Mouse (Mus musculus): ENCODE results near the gene Gm9936.
"Not testable (repeated sequence)": the region's sequence is repeated elsewhere in the genome, so short reads cannot be mapped to it uniquely, and the experiment has no call there.

The Gm9936 gene

GRCm38 (mm10) chr5:114858582-114858981, at the start of gene Gm9936:
Gm9936 (minus strand) TSS chr5:114858682.
- no peak for DNase-seq (ENCODE audit: low read depth, low spot score)

GRCm38 (mm10) chr5:114902413-114902812, 43.9 kb upstream of the Gm9936 start:
- DNase-seq (ENCODE audit: low read depth, low spot score) = peak; percentile 27

DNA sequence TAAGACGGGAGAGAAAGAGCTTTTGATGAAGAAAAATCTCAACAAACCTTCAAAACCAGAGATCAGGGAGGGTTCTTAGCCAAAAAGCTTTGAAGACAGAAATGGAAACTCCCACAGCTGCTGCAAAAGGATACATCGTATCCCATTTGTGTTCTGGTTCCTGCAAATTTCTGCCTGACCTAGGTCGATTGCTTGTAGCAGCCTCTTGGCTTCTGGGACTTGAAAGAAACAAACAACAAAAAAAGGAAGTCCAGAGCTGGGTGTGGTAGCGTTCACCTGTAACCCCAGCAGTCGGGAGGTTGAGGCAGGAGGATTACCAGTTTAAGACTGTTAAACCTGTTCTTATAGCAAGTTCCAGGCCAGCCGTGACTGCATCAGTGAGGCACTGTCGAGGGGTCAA, 40.4 kb upstream of the Gm9936 start:
- no peak for DNase-seq (ENCODE audit: low read depth, low spot score)

DNA sequence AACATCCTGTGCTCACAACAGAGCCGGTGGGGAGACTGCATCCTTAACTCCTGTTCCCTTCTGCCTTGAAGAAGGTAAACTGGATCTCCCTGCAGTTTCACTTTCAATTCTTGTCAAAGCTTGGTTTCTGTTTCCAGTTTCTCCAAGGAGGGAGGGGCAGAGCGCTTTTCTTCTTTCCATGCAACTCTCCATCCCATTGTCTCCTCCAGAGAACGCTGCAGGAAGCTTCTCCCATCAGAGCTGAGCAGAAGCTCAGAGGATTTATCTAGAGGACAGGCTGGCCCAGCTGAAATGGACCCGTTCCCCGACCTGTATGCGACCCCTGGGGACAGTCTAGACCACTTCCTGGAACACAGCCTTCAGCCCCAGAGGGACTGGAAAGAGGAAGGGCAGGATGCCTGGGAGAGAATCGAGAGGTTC, 38.9 kb upstream of the Gm9936 start:
- peak; percentile 18 for DNase-seq (ENCODE audit: low read depth, low spot score)

DNA sequence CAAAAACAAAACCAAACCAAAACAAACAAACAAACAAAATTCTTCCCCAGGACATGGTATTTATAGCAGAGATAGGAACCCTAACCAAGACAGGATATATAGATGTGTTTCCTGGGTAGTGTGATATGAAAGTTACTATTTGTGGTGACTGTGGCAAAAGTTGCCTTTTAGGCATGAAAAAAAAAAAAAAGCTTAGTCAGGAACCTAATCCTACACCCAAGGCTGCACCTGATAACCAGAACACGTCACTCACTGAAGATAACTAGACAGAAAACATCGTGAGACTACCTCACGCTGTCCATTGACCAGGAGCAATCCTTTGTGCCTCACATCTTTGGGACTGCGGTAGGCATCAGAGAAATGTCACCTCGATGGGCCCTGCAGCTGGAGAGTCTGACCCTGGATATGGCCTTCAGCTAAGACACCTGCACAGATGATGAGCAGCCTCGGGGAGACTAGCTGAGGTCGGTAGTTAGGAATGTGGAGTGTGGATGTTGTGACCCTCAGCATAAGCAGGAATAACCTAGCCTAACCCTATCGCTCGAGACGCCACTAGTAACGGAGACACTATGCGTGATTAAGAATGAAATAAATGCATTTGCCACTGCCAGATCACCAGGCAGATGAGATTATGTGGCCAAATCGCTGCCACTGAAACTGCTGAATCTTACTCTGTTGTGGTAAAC, 38.3 kb upstream of the Gm9936 start, which contains the start of gene Oasl2:
TSS of gene Oasl2 (plus strand) at position 249 of the 686 bp plus-strand sequence.
- no peak for DNase-seq (ENCODE audit: low read depth, low spot score)

DNA sequence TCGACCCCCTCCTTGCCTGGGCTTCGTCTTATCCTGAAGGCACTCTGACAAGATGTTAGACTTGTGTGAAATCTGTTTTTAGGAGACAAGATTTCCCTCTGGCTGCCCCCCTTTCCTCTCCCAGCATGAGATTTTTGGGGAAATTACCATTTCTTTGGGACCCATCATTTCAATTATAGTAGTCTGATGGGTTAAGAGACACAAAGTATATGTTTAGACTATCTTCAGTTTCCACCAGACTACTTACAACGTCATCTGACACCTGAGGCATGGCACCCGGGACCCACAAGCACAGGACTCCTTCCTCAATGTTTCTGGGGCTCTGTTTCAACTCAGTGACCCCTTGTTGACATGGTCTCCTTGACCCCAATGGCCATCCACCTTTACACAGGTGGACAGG, 37.1 kb upstream of the Gm9936 start:
- DNase-seq (ENCODE audit: low read depth, low spot score) = no peak

DNA sequence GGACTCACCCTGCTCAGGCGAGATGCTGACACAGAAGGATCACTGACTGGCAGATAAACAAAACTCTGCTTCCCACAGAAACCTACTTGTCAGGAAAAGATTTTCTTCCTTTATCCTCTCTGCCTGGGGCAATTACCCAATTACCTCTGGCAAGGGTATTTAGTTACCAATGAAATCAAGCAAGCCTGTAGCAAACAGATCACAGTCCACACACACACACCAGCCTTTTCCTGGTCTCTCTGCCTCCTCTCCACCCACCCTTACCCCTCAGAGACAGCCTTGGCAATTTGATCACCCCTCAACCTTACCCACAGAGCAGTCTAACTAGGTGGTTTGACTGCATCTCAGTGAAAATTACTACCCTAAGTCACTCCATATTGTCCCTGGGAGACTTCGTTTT, 30.5 kb upstream of the Gm9936 start:
- no peak for DNase-seq (ENCODE audit: low read depth, low spot score)

- DNase-seq (ENCODE audit: low read depth, low spot score) = no peak
Measured at GRCm38 (mm10) chr5:114886801-114887200, 28.3 kb upstream of the Gm9936 start.

- DNase-seq (ENCODE audit: low read depth, low spot score) = no peak
Measured at GRCm38 (mm10) chr5:114883022-114883421, 24.5 kb upstream of the Gm9936 start.

- not testable (repeated sequence) for DNase-seq (ENCODE audit: low read depth, low spot score)
Measured at GRCm38 (mm10) chr5:114882319-114882718, 23.8 kb upstream of the Gm9936 start.

- no peak for DNase-seq (ENCODE audit: low read depth, low spot score)
Measured at GRCm38 (mm10) chr5:114879399-114879798, 20.9 kb upstream of the Gm9936 start.

DNA sequence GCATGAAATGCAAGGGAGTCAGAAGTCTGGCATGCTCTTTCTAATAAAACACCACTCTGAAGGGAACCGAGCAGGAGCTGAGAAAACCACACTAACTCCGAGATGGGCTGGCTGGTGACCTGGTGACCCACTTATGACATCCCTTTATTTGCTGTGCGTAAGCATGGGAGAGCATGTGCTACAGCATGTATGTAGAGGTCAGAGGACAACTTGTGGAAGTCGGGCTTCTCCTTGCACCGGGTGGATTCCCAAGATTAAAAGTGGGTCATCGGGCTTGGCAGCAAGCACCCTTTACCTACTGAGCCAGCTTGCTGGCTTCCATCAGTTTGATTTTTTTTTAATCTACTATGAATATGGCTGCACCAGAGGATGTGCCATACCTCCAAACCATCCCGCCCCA, 19.0 kb upstream of the Gm9936 start:
- no peak for DNase-seq (ENCODE audit: low read depth, low spot score)

DNA sequence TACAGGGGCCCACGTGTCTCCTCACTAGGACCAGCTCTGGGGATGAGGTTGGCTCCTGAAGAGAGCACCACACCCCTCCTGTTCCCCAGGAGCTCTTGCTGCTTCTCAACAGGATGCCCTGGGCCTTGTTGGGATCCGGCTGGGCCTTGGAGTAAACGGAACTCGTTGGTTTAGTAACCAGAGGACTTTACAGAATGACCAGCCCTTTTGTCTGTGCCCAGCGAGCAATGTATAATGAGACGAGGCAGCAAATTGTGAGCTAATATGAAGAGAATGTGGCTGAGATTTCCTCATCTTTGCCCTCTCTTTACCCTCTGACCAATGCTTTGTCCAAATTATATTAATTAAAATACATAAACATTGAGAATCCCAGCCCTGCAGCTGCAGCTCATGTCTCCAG, 17.8 kb upstream of the Gm9936 start:
- DNase-seq (ENCODE audit: low read depth, low spot score) = no peak

DNA sequence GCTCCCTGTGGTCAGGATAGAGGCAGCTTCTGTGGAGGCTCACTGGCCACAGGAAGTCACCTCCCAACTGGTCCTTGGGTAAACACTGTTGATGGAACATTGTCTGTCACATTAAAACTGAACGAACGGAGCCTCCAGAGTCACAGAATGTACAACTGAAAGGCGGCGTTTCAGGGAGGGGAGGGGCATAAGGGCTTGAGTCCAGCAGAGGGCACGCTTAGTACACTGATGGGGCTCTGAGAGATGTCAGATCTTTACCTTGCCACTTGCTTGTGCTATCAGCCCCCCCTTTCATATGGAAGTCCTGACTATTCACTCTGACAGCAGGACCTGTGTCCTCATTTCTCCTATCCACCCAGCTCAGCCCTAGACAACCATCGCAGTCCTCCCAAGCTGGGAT, 17.4 kb upstream of the Gm9936 start:
- no peak for DNase-seq (ENCODE audit: low read depth, low spot score)

- no peak for DNase-seq (ENCODE audit: low read depth, low spot score)
Measured at GRCm38 (mm10) chr5:114865279-114865678, 6.8 kb upstream of the Gm9936 start.

GRCm38 (mm10) chr5:114864813-114865212, 6.3 kb upstream of the Gm9936 start:
- no peak for DNase-seq (ENCODE audit: low read depth, low spot score)

DNA sequence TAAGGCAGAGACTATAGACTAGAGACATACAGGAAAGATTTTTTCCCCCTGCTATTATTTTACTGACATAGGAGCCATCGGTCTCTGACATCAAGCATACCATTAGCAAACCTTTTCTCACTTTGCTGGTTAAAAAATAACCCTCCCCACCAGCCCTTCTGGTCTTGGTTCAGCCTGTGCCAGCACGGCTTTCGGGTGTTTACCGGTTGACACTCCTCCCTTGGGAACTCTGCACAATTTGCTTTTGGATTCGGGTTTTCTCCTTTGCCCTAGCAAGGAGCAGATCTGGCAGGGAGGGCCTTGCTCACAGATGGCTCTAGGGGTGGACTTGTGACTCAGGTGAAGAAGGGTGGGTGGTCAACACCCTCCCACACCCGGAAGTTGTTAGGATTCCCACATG, 3.2 kb upstream of the Gm9936 start:
- no peak for DNase-seq (ENCODE audit: low read depth, low spot score)

- peak; percentile 93 for DNase-seq (ENCODE audit: low read depth, low spot score)
Measured at GRCm38 (mm10) chr5:114859253-114859652, 771 bp upstream of the Gm9936 start.

- not testable (repeated sequence) for DNase-seq (ENCODE audit: low read depth, low spot score)
Measured at GRCm38 (mm10) chr5:114853364-114853763, 5.1 kb downstream of the Gm9936 start, which contains the start of gene 4930519G04Rik. 4930519G04Rik (plus strand) TSS chr5:114853664.

DNA sequence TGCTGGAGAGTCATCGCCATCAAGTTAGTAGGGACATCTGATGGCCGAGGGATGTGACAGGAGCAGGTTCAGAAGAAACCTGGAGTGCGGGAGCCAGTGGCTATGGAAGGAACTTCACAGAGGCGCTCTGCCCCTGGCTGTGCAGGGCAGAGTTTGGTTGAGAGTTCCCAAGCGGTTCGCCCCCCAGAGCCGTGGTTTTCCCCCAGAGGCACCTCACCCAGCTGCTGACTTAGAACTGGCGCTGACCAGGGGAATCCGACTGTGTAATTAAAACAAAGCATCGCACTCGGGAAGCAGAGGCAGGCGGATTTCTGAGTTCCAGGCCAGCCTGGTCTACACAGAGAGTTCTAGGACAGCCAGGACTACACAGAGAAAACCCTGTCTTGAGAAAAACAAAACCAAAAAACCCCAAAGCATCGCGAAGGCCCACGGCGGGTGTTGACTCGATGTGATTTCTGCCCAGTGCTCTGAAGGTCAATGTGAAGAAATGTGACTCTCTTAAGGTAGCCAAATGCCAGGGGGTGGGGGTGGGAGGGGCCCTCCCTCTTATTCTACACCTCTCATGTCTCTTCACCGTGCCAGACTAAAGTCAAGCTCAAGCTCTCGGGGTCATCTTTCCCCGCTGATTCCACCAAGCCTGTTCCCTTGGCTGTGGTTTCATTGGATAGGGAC, 6.8 kb downstream of the Gm9936 start:
- DNase-seq (ENCODE audit: low read depth, low spot score) = no peak

- DNase-seq (ENCODE audit: low read depth, low spot score) = not testable (repeated sequence)
Measured at GRCm38 (mm10) chr5:114844371-114844770, 14.1 kb downstream of the Gm9936 start.

DNA sequence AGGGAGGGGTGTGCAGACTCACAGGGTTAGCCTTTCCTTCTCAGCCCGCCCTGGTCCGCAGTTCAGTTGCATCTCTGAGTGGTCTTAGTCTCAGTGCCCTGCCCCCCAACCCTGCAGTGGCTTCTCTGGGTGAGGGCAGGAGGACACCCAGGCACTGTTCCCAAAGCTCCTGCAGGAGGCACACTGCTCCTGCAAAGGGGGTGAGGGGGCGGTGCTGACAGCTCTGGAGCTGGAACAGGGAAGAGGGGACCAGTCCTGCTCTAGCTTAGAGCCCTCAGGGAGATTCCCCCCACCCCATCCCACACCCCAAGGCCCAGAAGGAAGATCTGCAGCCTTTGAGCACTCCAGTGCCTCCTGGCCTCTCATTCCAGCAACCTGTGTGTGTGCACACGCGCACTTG, 15.8 kb downstream of the Gm9936 start:
- no peak for DNase-seq (ENCODE audit: low read depth, low spot score)

- not testable (repeated sequence) for DNase-seq (ENCODE audit: low read depth, low spot score)
Measured at GRCm38 (mm10) chr5:114842155-114842554, 16.3 kb downstream of the Gm9936 start.
